Mouse (Mus musculus): ENCODE measurements around the gene Hdac7.
"Not testable (repeated sequence)": the region's sequence is repeated elsewhere in the genome, so short reads cannot be mapped to it uniquely, and the experiment has no call there.

The Hdac7 gene

DNA sequence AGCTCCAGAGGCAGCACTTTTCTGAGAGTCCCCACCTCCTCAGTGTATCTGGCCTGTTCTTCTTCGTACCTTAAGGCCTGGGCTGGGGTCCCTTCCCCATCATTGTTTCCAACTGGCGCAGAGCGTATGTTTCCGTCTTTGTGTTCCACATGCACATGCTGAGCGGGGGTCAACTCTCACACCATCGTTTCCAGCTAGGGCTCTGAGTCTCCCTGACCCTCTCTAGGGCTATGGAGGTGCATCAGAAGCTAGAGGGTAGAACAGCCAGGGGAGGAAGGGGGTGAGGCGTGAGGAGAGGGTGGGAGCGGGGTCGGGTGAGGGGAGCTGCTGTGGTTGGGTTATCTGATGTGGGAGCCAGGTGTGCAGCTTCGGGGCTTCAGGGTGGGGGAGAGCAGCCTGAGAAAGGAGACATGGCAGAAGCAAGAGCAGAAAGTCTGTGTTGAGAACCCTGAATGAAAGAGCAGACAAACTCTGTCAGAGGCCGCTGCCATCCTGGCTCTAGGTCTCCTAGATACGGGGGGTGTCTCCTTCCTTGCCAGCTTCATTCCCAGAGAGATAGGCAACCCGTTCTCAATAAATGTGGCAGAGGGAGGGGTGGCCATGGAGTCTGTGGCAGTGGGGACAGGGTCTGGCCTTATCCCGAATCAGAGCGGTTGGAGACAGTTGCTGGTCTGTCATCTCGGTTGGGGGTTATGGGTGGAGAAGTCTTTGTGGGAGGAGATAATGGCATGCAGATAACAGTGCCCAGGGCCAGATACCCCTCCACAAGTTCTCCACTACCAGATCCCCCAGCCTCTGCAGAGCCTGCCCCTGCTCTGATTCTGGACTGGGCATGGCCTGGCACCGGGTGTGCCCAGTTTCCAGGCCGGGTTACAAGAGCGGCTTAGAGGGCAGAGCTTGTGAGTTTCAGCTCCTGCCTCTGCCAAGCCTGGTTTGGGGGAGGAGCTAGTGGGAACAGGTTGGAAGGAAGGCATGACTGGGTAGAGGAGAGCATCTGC, at the start of gene Hdac7:
Gene Hdac7, minus strand, starts transcription at position 466 of the 998 bp plus-strand sequence.
- no peak for DNase-seq

DNA sequence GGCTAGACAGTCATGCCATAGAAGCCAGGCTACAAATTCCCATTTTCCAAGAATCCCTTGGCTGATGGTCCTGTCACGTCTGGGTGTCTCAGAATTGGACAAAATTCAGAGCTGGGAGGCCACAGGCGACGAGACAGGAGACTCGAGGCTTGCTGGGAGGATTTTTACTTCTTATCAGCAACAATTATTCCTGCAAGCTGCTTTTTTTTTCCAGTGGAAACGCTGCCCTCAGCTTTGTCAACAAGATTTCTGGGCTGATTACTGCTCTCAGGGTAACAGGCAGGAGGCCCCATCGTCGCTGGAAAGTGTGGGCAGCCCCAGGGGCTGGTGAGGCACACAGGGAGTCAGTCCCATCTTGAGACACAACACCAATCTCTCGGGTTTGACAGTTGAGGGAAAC, 48.2 kb upstream of the Hdac7 start:
- no peak for DNase-seq

DNA sequence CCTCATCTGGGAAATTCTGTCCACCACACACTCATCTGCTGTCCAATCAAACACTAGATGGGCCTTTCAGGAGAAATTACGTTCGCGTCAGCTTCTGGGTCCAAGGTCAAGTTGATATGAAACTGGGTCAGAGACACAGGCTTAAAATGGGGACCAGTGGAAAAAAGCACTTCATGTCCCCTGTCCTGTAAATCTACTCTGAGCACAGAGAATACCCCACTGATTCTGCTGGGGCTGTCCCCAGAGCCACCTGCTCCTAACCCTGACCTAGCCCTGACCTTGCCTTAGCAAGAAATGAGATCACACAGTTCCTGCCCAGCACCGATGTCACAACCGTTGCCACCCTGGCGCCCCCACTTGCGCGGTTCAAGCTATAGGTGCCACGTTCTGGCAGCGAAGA, 46.1 kb upstream of the Hdac7 start:
- no peak for DNase-seq

DNA sequence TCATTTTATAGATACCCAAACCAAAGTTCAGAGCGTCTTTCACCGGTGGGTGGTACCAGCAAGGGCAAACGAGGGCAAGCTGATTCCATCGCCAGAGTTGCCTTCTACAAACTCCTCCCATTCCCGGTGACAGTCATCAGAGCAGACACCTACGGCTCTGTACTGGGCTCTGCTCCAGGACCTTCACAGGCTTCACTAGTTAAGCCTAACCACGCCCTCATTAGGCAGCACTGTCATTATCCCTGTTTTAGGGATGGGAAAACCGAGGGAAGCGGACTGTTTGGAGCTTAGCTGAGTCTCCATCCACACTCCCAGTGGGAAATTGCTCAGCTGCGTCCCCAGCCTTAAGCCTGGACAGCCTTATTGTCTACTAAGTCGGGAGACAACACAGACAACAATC, 45.7 kb upstream of the Hdac7 start:
- no peak for DNase-seq

DNA sequence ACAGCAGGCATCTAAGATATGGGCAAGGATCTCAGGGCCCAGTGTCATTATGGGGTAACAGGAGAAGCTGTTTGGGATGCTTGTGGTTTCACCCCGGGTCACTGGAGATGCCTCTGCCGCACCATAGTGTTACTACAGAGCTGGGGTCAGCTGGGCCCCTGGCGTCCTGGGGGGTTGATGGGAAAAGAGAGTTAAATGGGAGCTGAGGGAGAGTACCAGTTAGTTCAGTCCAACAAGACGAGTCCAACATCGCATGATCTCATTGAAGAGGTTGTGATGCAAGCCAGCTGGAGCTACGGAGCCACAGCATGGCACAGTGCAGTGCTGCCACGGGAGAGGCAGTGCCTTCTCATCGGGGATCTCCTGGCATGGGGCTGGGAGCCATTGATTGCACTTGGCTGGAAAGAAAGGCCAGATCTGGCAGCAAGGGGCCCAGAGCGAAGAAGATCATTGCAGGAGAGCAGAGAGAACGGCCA, 43.3 kb upstream of the Hdac7 start:
- DNase-seq = no peak

DNA sequence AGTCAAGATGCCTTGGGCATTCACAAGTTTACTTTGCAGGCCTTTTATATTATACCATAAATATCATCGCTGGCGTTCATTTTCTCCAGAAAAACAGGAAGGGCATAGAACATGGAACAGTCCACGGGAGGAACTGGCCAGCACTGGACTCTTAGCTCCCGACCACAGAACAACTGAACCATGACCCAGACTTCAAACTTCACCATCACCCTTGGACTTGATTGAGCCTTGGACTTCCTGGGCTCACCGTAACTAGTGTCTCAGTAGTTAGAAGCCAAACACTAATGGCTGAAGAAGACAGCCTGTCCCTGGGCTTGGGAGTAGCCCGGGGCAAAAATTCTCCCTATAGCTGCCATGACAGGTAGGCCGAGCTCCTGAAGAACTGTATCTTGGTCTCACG, 37.1 kb upstream of the Hdac7 start:
- DNase-seq = no peak

DNA sequence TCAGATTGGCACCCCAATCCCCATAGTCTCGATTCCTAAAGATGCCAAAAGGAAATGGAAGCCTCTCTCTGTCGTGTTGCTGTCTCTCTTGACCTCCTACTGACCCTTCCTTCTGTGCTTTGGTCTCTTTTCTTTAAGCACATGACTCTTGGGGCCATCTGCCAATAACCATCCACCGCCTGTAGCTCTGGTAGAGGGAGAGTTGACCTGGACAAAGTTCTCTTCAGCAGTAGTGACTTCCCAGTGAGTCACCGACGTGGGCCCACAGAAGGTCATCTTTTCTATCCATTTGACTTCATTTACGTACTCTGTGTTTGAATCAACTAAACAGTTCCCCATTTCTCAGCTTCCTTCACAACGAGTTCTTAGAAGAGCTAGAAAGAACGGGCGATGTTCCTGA, 36.1 kb upstream of the Hdac7 start:
- no peak for DNase-seq

DNA sequence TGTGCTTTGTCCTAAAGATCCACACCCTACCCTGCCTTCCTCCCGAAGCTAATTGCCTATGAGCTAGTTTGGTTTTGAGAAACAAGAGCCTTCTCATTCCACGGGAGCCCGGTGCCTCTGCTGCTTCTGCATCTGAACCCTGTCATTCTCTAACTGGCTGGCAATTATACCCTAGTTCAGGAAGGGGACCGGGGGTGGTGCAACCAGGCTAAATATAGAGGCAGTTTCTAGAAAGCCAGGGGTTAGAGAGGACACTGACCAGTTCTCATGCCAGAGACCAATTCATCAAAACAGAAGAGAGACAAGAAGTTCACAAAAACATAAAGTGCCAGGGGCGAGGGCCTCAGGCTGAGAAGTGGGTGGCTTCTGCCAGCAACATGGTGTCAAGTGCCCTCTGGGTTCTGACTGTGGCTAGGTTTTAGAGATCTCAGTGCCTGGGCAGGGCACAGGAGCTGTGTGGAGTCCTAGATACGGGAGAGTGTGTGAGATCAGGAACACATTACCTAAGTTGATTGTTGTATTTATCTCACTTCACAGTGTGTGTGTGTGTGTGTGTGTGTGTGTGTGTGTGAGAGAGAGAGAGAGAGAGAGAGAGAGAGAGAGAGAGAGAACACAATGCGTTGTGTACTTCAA, 34.5 kb upstream of the Hdac7 start:
- DNase-seq = no peak

DNA sequence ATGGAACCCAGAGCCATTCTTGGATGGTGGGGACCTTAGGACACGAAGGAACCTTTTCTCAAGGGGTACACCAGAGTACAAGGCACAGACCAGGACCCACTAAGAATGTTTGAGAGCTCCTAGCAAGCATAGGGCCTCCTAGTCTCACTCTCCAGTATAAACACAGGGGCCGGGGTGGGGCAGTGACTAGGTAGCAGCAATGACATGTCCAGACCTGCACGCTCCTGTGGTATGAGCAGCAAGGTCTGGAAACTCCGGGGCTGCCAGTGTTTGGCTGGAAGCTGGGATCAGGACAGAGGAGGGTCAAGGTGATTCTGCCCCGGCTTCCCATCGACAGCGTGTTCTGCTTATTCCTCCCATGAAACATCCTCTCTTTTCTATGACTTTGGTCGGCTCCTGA, 31.5 kb upstream of the Hdac7 start:
- DNase-seq = no peak

DNA sequence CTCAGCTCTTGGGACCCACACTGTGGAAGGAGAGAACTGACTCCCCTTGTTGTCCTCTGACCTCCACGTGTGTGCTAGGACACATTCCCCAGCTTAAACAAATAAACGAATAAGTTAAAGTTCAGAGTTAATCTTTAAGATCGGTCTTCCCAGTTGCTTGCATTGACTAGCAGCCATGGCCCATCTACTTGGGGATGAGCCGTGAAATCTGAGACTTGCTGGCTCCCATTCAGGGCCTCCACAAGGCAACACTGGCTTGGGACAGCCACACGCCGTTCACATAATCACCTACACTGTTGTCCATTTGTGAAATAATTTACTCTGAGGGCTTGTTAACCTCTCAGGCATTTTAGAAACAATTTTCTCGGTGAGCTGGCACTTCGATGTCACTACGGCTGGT, 29.4 kb upstream of the Hdac7 start:
- no peak for DNase-seq

DNA sequence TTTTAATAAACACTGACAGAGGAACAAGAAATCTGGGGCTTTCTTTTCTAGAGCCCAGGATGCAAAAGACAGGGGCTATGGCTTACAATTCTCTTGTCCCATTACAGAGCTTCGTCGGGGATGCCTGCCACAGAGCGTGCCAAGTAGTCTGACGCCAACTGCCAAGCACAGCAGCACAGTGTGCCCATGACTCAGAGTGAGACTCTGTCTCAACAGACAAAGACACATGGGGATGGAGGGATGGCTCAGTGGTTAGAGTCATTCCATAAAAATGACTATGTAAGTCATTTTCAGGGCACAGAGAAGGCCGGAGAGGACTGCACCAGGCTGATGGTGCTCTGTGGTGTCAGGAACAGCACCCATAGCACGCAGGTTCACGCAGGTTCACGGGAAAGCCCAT, 27.9 kb upstream of the Hdac7 start:
- no peak for DNase-seq

DNA sequence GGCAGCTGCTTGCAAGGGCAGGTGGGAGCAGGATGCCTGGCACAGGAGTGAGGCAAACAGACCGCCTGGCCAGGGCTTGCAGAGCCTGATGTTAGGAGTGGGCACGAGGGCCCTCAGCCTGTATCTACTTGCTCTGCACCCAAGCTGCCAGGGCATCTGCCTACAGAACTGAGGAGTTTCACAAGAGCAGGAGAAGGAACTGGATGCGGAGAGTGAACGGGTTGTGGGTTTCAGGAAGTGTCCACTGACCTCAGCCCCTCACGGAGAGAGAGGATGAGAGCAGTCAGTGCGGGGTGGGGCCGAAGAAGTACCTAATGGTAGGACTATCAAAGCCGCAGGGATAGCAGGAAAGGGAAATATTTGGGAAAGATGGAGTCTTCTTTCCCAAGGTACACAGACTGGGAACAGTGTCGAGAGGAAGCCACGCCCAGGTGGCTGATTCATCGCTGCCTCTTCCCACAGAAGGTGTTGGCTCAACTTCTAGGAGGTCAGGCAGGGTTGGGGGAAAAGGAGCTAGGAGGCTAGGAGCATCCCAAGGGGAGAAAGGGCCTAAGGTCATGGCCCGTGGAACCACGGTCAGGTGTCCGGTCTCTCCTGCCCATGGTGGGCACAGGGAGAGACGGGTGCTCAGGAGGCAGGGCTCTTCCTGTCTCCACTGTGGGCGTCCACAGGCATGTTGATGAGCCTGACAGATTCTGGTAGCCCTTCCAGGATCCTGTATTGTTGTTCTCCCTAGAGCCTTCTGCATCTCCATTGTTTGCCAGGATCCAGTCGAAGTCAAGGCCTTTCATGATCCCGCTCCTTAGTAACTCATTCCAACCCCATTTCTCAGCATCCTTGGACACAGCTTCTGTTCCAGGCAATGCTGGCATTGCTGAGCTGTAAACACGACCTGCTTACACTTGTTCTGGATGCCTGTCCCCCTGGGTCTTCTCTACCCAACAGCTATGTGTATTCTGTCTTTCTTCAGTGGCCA, 27.0 kb upstream of the Hdac7 start:
- DNase-seq = no peak

DNA sequence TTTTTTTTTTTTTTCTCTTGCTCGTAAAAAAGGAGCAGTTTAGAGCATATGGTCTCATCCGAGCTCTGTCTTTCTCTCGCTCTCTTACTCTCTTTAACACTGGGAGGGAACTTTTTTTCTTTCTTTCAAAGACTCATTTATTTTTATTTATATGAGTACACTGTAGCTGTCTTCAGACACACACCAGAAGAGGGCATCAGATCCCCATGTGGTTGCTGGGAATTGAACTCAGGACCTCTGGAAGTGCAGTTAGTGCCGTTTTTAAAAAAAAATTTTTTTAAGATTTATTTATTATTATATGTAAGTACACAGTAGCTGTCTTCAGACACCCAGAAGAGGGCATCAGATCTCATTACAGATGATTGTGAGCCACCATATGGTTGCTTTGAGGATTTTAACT, 25.8 kb upstream of the Hdac7 start:
- DNase-seq = not testable (repeated sequence)

DNA sequence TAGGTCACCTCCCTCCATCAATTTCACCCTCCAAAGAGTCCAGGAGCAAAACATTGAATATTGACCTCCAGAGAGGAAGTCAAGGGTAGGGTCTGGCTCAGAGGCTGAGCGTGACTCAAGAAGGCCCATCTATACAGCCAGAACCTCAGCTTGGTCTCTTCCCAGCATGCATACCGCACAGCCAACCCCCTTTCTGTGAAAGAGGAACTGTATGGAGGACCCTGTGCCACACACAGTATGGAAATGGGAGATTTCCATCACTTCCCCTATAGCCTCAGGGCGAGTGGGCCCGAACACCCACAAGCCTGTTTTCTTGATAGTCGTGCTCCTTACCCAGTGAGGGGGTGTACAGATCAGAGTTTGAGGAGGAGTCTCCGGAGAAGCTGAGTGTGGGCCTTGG, 24.7 kb upstream of the Hdac7 start:
- DNase-seq = no peak

DNA sequence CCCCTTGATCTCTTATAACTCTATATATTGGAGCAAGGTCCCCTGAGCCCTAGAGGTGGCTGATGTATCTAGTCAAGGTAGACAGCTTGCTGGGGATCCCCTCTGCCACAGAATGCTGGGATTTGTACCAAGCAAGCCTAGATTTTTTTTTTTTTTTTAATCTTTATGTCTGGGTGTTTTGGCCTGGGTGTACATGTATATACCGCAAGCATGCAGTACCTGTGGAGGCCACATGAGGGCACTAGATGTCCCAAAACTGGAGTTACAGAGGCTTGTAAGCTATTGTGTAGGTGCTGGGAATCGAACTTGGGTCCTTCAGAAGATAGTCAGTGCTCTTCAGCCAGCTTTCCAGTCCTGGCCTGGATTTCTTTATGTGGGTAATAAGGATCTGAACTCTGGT, 21.7 kb upstream of the Hdac7 start:
- no peak for DNase-seq

DNA sequence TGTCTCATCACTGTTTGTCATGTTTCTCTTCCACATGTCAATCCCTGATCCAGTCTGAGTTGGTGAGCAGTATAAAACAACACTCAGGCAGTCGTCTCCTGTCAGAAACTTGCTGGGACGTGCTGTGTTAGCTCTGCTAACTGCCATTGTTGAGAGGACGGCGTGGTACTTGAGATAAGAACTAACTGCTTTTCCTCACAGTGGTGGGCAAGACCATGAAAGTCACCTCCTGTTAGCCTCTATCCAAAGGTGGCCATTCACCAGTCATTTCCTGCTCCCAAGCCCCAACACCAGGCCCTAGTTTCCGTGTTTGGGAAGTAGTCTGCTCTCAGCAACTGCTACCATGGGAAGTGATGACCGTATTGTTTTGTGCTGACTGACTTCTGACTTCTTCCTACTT, 20.9 kb upstream of the Hdac7 start:
- no peak for DNase-seq

DNA sequence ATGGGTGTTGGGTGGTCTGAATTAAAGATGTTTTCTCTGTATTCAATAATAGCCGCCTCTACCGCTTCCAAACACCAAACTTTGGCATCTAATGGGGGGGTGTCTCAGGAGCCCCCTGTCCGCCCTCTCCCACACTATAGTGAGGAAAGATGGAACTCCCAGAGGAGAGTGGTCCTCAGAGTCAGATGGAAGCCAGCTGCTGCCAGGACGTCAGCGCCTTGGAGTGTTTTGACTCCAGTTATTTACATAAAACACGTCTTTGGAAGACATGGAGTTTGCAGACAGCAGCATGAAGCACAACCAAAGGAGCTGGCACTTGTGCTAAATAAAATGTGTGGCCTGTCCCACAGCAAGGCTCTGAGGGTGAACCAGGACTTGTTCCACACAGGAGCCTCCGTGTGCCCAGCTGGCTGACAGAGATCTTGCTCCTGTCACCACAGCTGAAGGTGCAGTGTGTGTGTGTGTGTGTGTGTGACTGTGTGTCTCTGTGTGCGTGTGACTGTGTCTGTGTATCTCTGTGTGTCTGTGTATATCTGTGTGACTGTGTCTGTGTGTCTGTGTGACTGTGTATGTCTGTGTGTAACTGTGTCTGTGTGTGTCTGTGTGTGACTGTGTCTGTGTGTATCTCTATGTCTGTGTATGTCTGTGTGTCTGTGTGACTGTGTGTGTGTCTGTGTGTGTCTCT, 20.2 kb upstream of the Hdac7 start:
- no peak for DNase-seq

DNA sequence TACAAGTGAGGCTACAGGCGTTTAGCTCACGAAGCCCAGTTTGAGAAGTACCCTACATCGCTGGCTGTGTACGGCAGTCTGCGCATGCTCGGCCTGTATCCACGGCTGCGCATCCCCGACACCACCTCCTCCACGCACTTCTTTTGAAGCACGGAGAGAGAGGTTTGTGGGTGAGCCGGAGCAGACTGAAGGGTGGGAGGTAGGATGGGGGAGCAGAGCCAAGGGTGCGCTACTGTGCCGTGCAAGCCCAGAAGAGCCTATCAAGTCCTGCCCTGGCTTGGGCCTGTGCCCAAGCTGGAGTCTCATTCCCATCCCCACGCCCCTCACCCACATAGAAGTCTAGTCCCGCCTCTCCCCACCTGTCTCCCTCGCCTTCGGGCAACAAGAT, 19.2 kb upstream of the Hdac7 start:
- no peak for DNase-seq

DNA sequence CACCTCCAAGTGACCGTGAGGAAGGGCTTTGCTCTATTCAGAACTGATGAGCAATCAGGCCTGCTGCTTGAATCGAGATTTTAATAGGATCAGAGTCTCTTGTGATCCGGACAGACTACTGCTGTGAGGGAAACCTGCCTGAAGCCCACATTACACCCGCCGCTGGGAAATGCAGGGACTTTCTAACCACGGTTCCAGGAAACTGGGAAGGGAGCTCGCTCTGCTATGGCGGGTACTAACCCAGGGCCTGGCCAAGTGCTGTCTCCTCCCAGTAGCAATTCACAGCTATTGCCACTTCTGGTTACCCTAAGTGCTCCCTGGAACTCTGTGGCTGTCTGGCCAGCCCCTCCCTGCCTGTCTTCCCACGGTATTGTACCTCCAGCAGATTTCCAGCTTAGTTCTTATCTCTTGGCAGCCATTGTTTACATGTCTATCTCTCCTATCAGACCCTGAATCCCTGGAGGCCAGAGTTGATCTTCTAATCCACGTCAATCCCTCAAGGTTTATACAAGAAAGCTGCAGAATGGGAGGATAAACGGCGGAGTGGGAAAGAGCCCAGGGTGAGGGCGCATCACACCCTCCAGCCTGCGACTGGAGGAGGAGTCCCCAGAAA, 18.7 kb upstream of the Hdac7 start:
- no peak for DNase-seq

DNA sequence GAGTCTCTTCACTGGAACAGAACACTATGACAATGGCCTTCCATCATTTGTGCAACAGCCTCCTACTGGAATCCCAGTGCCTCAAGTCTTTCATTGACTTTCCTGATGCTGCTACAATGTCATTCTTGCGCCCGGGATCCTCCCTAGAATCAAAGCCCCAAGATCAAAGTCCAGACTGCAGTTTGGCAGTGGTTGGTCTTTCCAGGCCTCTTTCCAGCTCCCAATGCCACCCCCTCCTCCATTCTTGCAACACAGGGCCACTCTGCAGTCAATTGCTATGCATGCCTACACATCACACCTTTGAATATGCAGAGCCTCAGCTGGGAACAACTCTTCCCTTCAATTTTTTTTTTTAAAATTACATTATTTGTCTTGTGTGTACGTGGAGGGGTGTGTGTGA, 16.1 kb upstream of the Hdac7 start:
- no peak for DNase-seq

DNA sequence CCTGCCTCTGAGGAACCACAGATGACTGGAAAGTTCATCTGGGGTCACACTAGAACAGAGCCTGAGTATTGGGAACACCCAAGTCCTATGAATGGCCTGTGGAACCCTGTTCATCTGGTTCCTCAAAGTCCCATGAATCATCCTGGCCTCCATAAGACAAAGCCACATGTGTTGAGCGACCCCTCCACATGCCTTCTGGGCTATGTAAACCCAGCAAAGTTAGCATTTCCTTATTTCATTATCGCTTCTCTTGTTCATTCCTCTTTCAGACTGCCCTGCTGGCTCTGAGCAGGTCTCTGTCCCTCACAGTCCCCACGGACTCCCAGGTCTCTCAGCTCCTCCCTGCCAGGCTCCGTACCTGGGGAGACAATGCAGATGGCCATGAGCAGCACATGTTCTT, 14.1 kb upstream of the Hdac7 start:
- no peak for DNase-seq

DNA sequence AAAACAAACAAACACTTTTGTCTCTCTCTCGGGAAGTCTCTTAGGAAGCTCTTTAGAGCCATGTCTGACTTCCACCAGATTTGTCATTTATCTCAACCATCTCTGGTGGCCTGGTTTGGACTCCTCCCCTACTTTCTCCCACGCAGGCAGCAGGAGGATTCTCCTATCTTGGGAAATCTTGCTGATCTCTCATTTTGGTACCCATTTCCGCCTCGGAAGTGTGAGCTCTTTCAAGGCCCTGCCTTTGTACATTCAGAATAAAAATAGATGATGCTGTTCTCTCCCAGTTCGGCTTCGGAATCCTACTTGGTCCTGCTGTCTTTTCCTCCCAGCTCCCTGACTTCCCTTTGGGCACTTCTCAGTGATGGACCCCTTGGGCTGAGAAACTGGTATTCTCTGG, 10.2 kb upstream of the Hdac7 start:
- DNase-seq = no peak
